Mouse (Mus musculus) c-Kit-positive CD71-positive TER-119-negative erythroid progenitor cells, embryonic 14.5 days (primary cell): Measurements from ENCODE around the gene Klhl36.

Experiments used
- DNase-seq: peaks from one replicate; pipeline ENCODE4 v3.0.0-alpha.2; 2013; ENCODE audit warnings: low read depth

Gene Klhl36

GRCm38 (mm10) chr8:119883281-119883680 lies 21.2 kb downstream of the Klhl36 start:
- no peak for DNase-seq

GRCm38 (mm10) chr8:119885612-119886011 lies 23.5 kb downstream of the Klhl36 start:
- no peak for DNase-seq

GRCm38 (mm10) chr8:119887130-119887529 lies 25.1 kb downstream of the Klhl36 start:
- DNase-seq = no peak

- DNase-seq = no peak
Observed at GRCm38 (mm10) chr8:119888012-119888411, 25.9 kb downstream of the Klhl36 start.

GRCm38 (mm10) chr8:119897069-119897468 lies 35.0 kb downstream of the Klhl36 start:
- no peak for DNase-seq

GRCm38 (mm10) chr8:119897933-119898332 lies 35.9 kb downstream of the Klhl36 start:
- no peak for DNase-seq

GRCm38 (mm10) chr8:119901349-119901748 lies 39.3 kb downstream of the Klhl36 start:
- DNase-seq = no peak

- no peak for DNase-seq
Observed at GRCm38 (mm10) chr8:119901952-119902351, 39.9 kb downstream of the Klhl36 start.

GRCm38 (mm10) chr8:119904323-119904911 lies 42.4 kb downstream of the Klhl36 start:
- DNase-seq = no peak

GRCm38 (mm10) chr8:119909944-119910546 lies 48.0 kb downstream of the Klhl36 start, which contains the start of gene Usp10:
Gene Usp10 (plus strand): TSS chr8:119910360.
- DNase-seq = no peak

GRCm38 (mm10) chr8:119910547-119911257 lies 48.6 kb downstream of the Klhl36 start, which contains the start of gene Gm20388:
Gene Gm20388 (plus strand): TSS chr8:119910841.
- DNase-seq = peak; percentile 74

- DNase-seq = no peak
Observed at GRCm38 (mm10) chr8:119911258-119911962, 49.3 kb downstream of the Klhl36 start.

GRCm38 (mm10) chr8:119912643-119913042 lies 50.6 kb downstream of the Klhl36 start:
- no peak for DNase-seq

GRCm38 (mm10) chr8:119913181-119913580 lies 51.1 kb downstream of the Klhl36 start:
- no peak for DNase-seq

- DNase-seq = no peak
Observed at GRCm38 (mm10) chr8:119914161-119914560, 52.1 kb downstream of the Klhl36 start.

GRCm38 (mm10) chr8:119915298-119915697 lies 53.2 kb downstream of the Klhl36 start:
- DNase-seq = no peak

GRCm38 (mm10) chr8:119916237-119916892 lies 54.3 kb downstream of the Klhl36 start:
- DNase-seq = no peak

GRCm38 (mm10) chr8:119917415-119917814 lies 55.3 kb downstream of the Klhl36 start:
- no peak for DNase-seq

GRCm38 (mm10) chr8:119918155-119918567 lies 56.1 kb downstream of the Klhl36 start:
- DNase-seq = no peak

- no peak for DNase-seq
Observed at GRCm38 (mm10) chr8:119923259-119923658, 61.2 kb downstream of the Klhl36 start.

- DNase-seq = no peak
Observed at GRCm38 (mm10) chr8:119925428-119925827, 63.4 kb downstream of the Klhl36 start.

- DNase-seq = no peak
Observed at GRCm38 (mm10) chr8:119926474-119926873, 64.4 kb downstream of the Klhl36 start.
